Mouse (Mus musculus) neural tube, embryonic 14.5 days (tissue): ENCODE measurements around the gene Thap8. TPM values are rescaled to one million over a fixed set of nuclear protein-coding genes. Genes with fewer than 3 reads are reported as not detected.
"Not testable (repeated sequence)": the region's sequence is repeated elsewhere in the genome, so short reads cannot be mapped to it uniquely, and the experiment has no call there.

Experiments used
- ATAC-seq: fragments of 200-750 bp; cut with Nextera tagmentation; 2 replicates; pipeline ENCODE4 v1.8.0; 2017; ENCODE audit warnings: low read depth, mild to moderate bottlenecking, moderate TSS enrichment, moderate library complexity
- H3K27ac ChIP-seq: fragments of 300-500 bp; sonication (generic); 2 replicates; pipeline ENCODE4 v1.5.1; 2014; ENCODE audit warnings: low read depth, mild to moderate bottlenecking, control low read depth, low read length, moderate library complexity, mixed read lengths
- H3K27me3 ChIP-seq: fragments of 300-500 bp; sonication (generic); 2 replicates; pipeline ENCODE4 v1.6.1; 2014; ENCODE audit warnings: low read length; ENCODE audit not compliant: control insufficient read depth, insufficient read depth
- H3K36me3 ChIP-seq: fragments of 300-500 bp; sonication (generic); 2 replicates; pipeline ENCODE4 v1.6.1; 2014; ENCODE audit warnings: low read length, mixed read lengths; ENCODE audit not compliant: control insufficient read depth, insufficient read depth
- H3K4me1 ChIP-seq: fragments of 300-500 bp; sonication (generic); 2 replicates; pipeline ENCODE4 v1.6.1; 2014; ENCODE audit warnings: low read length; ENCODE audit not compliant: control insufficient read depth, insufficient read depth
- H3K4me2 ChIP-seq: fragments of 300-500 bp; sonication (generic); 2 replicates; pipeline ENCODE4 v1.6.1; 2014; ENCODE audit warnings: mild to moderate bottlenecking, low read depth, low read length, control low read depth
- H3K4me3 ChIP-seq: fragments of 300-500 bp; sonication (generic); 2 replicates; pipeline ENCODE4 v1.5.1; 2014; ENCODE audit warnings: low read depth, low read length, control low read depth, mixed read lengths
- H3K9ac ChIP-seq: fragments of 300-500 bp; sonication (generic); replicated peaks from 2 replicates; pipeline ENCODE4 v1.6.1; 2014; ENCODE audit warnings: low read depth, mild to moderate bottlenecking, control low read depth, low read length, mixed read lengths
- H3K9me3 ChIP-seq: fragments of 300-500 bp; sonication (generic); 2 replicates; pipeline ENCODE4 v1.6.1; 2016; ENCODE audit warnings: low read length; ENCODE audit not compliant: control insufficient read depth
- WGBS: fragments of 180-500 bp; shearing (Covaris S2); extraction: QIAGEN DNeasy Blood & Tissue Kit; methylation state at CpG from one replicate; pipeline ENCODE4 v1.1.7; 2014; 5-methylcytosine and 5-hydroxymethylcytosine counted together
- polyA plus RNA-seq: library from polyadenylated mRNA; unstranded; fragments of >200 nt; fragmentation: Nextera tagmentation; extraction: Ambion mirVana; gene quantifications from 2 replicates; pipeline ENCODE4 v1.2.1, GENCODE M21; 2014

Gene Thap8
- polyA plus RNA-seq, 1 experiment from 2014 or later, result 1.0 TPM

DNA sequence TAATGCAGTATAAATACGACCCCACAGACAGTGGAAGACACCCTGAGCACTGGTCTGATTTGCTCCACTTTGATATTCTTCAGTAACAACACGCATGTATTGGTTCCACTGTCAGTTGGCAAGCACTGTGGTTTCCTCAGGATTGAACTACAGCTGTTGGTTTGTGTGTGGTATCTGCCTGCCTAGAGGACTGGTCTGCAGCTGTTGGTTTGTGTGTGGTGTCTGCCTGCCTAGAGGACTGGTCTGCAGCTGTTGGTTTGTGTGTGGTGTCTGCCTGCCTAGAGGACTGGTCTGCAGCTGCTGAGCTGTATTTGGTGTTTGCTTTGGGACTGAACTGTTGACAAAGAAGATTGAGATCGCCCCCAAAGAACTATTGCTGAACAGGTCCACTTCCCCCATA lies 42.5 kb upstream of the Thap8 start:
- not testable (repeated sequence) for H3K9ac ChIP-seq, H3K4me1 ChIP-seq, H3K4me3 ChIP-seq, H3K9me3 ChIP-seq, H3K27ac ChIP-seq, H3K4me2 ChIP-seq, H3K36me3 ChIP-seq, H3K27me3 ChIP-seq, ATAC-seq
- 87% methylated on average over 3 of the region's 3 CpGs for WGBS

DNA sequence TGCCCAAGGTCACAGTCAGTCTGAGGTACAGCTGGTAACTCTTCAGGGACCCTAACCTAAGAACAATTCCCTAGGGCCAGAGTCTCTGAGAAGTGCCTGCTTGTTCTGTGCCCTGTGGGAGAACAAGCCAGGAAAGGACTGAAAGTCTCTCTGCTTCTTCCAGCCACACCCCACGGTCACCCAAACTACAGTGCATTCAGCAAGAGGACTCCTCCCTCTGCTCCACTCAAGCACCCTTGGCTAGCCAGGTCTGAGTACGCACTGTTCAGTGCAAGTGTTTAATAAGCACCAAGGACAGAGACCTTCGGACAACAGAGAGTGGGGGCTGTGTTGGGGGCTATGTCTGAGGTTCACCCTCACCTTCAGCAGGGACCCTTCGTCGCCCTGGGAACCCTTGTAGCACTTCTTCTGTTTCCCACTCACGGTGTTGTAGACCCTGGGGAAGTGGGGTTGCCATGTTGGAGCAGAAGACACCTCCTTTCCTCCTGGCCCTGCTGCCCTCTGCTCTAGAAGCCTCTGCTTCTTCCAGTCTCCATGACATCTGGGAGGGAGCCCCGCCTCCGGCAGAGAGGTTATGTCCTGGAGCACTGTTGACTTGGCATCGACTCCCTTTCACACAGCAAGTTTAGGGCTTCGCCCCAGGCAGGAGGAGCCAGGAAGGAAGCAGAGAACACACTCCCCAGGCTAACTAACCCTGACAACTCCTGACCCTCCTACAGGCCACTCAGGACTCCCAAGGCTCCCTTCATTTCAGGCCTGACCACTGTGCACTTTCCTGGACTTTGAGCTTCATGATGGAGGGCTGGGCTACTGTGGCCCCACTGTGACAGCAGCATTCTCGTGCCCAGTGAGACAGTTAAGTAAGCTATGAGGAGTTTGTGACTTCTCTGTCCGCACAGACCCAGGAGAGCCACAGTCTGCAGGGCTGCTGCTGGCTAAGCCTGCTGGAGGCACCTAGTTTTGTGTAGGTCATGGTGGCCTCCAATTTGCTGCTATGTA lies 27.6 kb upstream of the Thap8 start:
- Histone ChIP-seq H3K27ac (no peak overlapping the region), H3K9me3 (no peaks in the 10 kb centered on the region), H3K4me2 (no peak overlapping the region), H3K27me3 (no peaks in the 10 kb centered on the region), H3K4me1 (no peaks in the 10 kb centered on the region), H3K4me3 (no peak overlapping the region), H3K9ac (no peak overlapping the region), H3K36me3 (no peaks in the 10 kb centered on the region)
- 86% methylated on average over 12 of the region's 12 CpGs for WGBS
- ATAC-seq, result no peak

DNA sequence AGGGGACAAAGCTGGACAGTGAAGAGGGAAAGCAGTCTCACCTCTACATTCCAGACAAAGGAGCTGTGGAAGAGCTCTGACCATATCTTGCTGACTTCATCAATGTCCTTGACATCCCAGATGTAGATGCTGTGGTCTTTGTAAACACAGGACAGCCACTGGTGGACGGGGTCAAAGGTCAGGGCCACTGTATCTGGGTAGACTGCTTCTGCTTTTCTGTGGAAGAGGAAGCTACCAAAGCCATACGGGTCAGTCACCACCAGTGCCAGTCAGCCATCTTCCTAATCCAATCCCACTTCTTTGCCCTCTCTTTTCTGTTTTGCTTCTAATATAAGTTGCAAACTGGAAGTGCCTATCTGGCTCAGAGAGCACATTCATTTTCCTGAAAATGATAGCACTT lies 14.9 kb upstream of the Thap8 start:
- 95% methylated on average over 2 of the region's 2 CpGs for WGBS
- no peak overlapping the region for H3K4me3 ChIP-seq

DNA sequence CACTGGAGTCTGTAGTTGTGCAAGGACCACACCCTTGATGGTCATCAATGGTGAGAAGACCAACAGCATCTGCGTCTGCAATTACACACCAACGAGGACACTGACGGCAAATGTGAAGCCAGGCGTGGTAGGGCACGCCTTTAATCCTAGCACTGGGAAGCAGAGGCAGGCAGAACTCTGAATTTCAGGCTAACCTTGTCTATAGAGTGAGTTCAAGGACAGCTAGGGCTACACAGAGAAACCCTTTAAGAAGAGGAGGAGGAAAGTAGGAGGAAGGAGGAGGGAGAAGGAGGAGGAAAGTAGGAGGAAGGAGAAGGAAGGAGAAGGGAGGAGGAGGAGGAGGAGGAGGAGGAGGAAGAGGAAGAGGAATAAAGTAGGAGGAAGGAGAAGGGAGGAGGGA lies 14.4 kb upstream of the Thap8 start:
- H3K9ac ChIP-seq, result no peak overlapping the region
- no peak overlapping the region for H3K27ac ChIP-seq
- no peaks in the 10 kb centered on the region for H3K27me3 ChIP-seq
- no peak for ATAC-seq
- no peaks in the 10 kb centered on the region for H3K4me1 ChIP-seq
- WGBS, result 94% methylated on average over 5 of the region's 5 CpGs
- H3K9me3 ChIP-seq, result no peaks in the 10 kb centered on the region
- no peak overlapping the region for H3K4me3 ChIP-seq
- H3K4me2 ChIP-seq, result no peak overlapping the region
- H3K36me3 ChIP-seq, result no peaks in the 10 kb centered on the region

More for the DNA sequence above, 14.9 kb upstream of the Thap8 start:
- H3K27me3 ChIP-seq, result no peaks in the 10 kb centered on the region
- H3K9ac ChIP-seq, result no peak overlapping the region
- H3K4me2 ChIP-seq, result no peak overlapping the region
- ATAC-seq, result no peak
- H3K36me3 ChIP-seq, result no peaks in the 10 kb centered on the region
- H3K4me1 ChIP-seq, result no peaks in the 10 kb centered on the region
- H3K9me3 ChIP-seq, result no peaks in the 10 kb centered on the region
- H3K27ac ChIP-seq, result no peak overlapping the region

DNA sequence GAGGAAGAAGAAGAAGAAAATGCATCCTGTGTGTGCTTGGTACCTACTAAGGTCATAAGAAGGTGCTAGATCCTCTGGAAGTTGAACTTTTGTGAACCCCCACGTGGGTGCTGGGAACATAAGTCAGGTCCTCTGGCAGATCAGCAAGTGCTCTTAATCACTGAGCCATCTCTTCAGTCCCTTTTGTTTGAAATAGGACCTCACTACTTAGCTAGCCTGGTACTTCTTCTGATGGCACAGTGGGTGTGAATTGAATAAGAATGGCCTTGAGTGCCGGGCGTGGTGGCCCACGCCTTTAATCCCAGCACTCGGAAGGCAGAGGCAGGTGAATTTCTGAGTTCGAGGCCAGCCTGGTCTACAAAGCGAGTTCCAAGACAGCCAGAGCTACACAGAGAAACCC lies 14.0 kb upstream of the Thap8 start:
- H3K9me3 ChIP-seq, result no peaks in the 10 kb centered on the region
- no peak overlapping the region for H3K4me3 ChIP-seq
- no peak for ATAC-seq
- no peaks in the 10 kb centered on the region for H3K4me1 ChIP-seq
- 94% methylated on average over 7 of the region's 7 CpGs for WGBS
- H3K9ac ChIP-seq, result no peak overlapping the region
- H3K4me2 ChIP-seq, result no peak overlapping the region
- no peak overlapping the region for H3K27ac ChIP-seq
- H3K36me3 ChIP-seq, result no peaks in the 10 kb centered on the region
- no peaks in the 10 kb centered on the region for H3K27me3 ChIP-seq

DNA sequence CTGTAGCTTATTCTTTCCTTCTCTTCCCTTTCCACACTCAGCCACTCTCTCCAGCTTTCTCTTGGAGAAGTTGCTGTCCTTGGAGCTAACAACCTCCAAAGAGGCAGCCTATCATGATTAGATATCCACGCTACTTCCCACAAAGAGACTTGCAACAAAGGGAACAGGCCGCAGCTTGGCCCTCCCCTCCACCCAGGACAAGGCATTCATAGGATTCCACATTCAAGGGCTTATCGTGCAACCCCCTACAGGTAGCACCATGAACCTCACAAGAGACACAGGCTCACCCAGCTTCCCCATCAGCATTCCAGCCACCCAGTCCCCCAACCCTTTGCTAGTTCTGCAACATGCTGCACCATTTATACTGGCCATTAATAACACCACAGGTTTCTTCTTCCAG lies 13.1 kb upstream of the Thap8 start:
- WGBS, result 91% methylated on average over 3 of the region's 3 CpGs
- no peak for ATAC-seq
- Histone ChIP-seq H3K9me3 (no peaks in the 10 kb centered on the region), H3K4me1 (no peaks in the 10 kb centered on the region), H3K4me2 (no peak overlapping the region), H3K9ac (0 out of 2 replicates have a peak overlapping the region, but pooled peaks have one; percentile 7), H3K4me3 (no peak overlapping the region), H3K27ac (no peak overlapping the region), H3K36me3 (no peaks in the 10 kb centered on the region), H3K27me3 (no peaks in the 10 kb centered on the region)

DNA sequence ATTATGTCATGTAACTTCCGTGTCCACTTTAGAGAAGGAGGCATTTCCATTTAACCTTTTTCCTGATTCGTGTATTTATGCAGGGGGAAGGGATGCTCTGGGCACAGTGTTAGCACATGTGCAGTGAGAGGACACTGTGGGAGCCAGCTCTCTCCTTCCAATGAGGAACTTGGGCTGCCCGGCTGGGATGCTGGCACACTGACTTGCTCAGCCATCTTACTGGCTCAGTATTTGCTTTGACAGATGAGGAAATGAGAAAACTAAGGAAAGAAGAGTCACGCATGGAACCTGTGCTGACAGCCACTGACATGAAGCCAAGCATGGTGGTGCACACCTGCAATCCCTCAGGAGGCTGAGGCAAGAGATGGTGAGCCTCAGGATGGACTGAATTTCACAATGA lies 10.3 kb upstream of the Thap8 start:
- no peaks in the 10 kb centered on the region for H3K27me3 ChIP-seq
- H3K36me3 ChIP-seq, result no peaks in the 10 kb centered on the region
- no peaks in the 10 kb centered on the region for H3K4me1 ChIP-seq
- 92% methylated on average over 4 of the region's 4 CpGs for WGBS
- H3K4me3 ChIP-seq, result no peak overlapping the region
- no peaks in the 10 kb centered on the region for H3K9me3 ChIP-seq
- no peak for ATAC-seq
- H3K4me2 ChIP-seq, result no peak overlapping the region
- no peak overlapping the region for H3K27ac ChIP-seq
- no peak overlapping the region for H3K9ac ChIP-seq

DNA sequence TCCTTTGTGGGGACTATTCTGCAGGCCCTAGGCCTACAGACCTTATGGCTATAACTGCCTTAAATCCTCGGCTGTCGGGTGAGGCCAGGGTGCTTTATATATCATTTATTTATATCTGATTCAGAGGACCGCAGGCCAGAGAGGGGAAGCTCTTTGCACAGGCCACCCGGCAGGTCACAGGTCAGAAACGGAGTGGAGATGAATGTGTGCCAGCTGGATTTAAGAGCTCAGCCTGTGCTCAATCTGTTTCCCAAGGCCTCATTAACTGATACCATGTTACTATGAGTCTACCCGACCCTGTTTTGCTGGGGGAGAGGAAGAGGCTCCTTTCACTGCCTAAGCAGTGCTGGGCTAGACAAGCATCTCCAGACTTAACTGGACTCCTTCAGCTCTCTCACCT lies 5.5 kb upstream of the Thap8 start:
- H3K9ac ChIP-seq, result no peak overlapping the region
- H3K9me3 ChIP-seq, result no peaks in the 10 kb centered on the region
- no peaks in the 10 kb centered on the region for H3K4me1 ChIP-seq
- no peak overlapping the region for H3K4me3 ChIP-seq
- no peaks in the 10 kb centered on the region for H3K36me3 ChIP-seq
- ATAC-seq, result no peak
- WGBS, result 78% methylated on average over 6 of the region's 6 CpGs
- no peaks in the 10 kb centered on the region for H3K27me3 ChIP-seq
- no peak overlapping the region for H3K27ac ChIP-seq
- H3K4me2 ChIP-seq, result no peak overlapping the region

DNA sequence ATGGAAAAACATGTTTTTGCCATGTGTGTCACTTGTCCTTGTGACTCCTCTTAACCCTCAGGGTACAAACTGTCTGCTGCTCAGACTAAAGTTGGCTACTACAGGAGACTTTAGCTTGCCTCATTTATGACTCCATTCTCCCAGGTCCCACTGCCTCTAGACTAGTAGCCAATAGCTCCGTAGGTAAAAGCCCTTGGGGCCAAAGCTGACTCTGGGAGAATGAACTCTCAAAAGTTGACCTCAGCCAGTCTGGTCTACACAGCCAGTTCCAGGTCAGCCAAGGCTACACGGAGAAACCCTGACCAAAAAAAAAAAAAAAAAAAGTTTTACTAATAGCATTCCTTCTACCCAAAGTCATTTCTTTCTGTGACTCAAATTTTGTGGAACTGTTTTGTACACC lies 983 bp upstream of the Thap8 start:
- Histone ChIP-seq H3K4me3 (no peak overlapping the region), H3K36me3 (no peaks in the 10 kb centered on the region), H3K27me3 (no peaks in the 10 kb centered on the region), H3K9ac (no peak overlapping the region), H3K9me3 (no peaks in the 10 kb centered on the region), H3K27ac (no peak overlapping the region), H3K4me2 (no peak overlapping the region), H3K4me1 (0 out of 2 replicates have a peak, but pooled peaks cover 3% of the 10 kb centered on the region)
- ATAC-seq, result no peak
- 65% methylated on average over 2 of the region's 2 CpGs for WGBS
